Mouse (Mus musculus): ENCODE measurements around the gene Amt. TPM values are rescaled to one million over a fixed set of nuclear protein-coding genes. Genes with fewer than 3 reads are reported as not detected.
A peak's percentile ranks its signal among the peaks of the same experiment; 100 is the strongest.

Amt gene
- polyA plus RNA-seq (2012; ENCODE audit: insufficient read depth, insufficient read length, low replicate concordance, missing spikeins): not detected in 2 replicates

- 29% methylated on average over 18 of the region's 18 CpGs for WGBS
- H3K4me3 ChIP-seq (ENCODE audit: insufficient read depth, low read depth, low read length): peak within 1 kb of the TSS; percentile 30
- TF ChIP-seq CTCF (IDR thresholded peaks at IDR 0.05; ENCODE audit: insufficient read depth, low read depth, low read length): no peak
- TF ChIP-seq POLR2A (IDR thresholded peaks at IDR 0.05; ENCODE audit: insufficient read depth, low read depth, low read length): no peak
- H3K27ac ChIP-seq (ENCODE audit: insufficient read depth, low read depth, low read length): no peak within 1 kb of the TSS
- 0 out of 2 replicates have a peak, but pooled peaks cover 6% of the 10 kb centered on the region for H3K4me1 ChIP-seq (ENCODE audit: control insufficient read depth, insufficient read depth, low read length)
These were observed at the start of gene Amt for GRCm38 (mm10) chr9:108296453-108297355. Amt (plus strand) TSS chr9:108296853.

GRCm38 (mm10) chr9:108248957-108249356 lies 47.7 kb upstream of the Amt start:
- TF ChIP-seq CTCF (IDR thresholded peaks at IDR 0.05; ENCODE audit: insufficient read depth, low read depth, low read length): no peak
- no peak for TF ChIP-seq POLR2A (IDR thresholded peaks at IDR 0.05; ENCODE audit: insufficient read depth, low read depth, low read length)
- Histone ChIP-seq H3K27ac (ENCODE audit: insufficient read depth, low read depth, low read length) (no peak overlapping the region), H3K4me1 (ENCODE audit: control insufficient read depth, insufficient read depth, low read length) (peaks cover 5% of the 10 kb centered on the region; the same call in 1 of the 2 replicates), H3K4me3 (ENCODE audit: insufficient read depth, low read depth, low read length) (no peak overlapping the region)
- 55% methylated on average over 5 of the region's 5 CpGs for WGBS

GRCm38 (mm10) chr9:108251877-108252276 lies 44.8 kb upstream of the Amt start:
- Histone ChIP-seq H3K4me3 (ENCODE audit: insufficient read depth, low read depth, low read length) (no peak overlapping the region), H3K27ac (ENCODE audit: insufficient read depth, low read depth, low read length) (no peak overlapping the region), H3K4me1 (ENCODE audit: control insufficient read depth, insufficient read depth, low read length) (peaks cover 5% of the 10 kb centered on the region; the same call in 1 of the 2 replicates)
- 91% methylated on average over 6 of the region's 6 CpGs for WGBS
- TF ChIP-seq CTCF (IDR thresholded peaks at IDR 0.05; ENCODE audit: insufficient read depth, low read depth, low read length) (no peak), POLR2A (IDR thresholded peaks at IDR 0.05; ENCODE audit: insufficient read depth, low read depth, low read length) (no peak)

GRCm38 (mm10) chr9:108252766-108253165 lies 43.9 kb upstream of the Amt start:
- Histone ChIP-seq H3K4me3 (ENCODE audit: insufficient read depth, low read depth, low read length) (no peak overlapping the region), H3K27ac (ENCODE audit: insufficient read depth, low read depth, low read length) (no peak overlapping the region), H3K4me1 (ENCODE audit: control insufficient read depth, insufficient read depth, low read length) (peaks cover 5% of the 10 kb centered on the region; the same call in 1 of the 2 replicates)
- WGBS: 98% methylated on average over 7 of the region's 7 CpGs
- no peak for TF ChIP-seq POLR2A (IDR thresholded peaks at IDR 0.05; ENCODE audit: insufficient read depth, low read depth, low read length)
- no peak for TF ChIP-seq CTCF (IDR thresholded peaks at IDR 0.05; ENCODE audit: insufficient read depth, low read depth, low read length)

- WGBS: 65% methylated on average over 4 of the region's 4 CpGs
- H3K27ac ChIP-seq (ENCODE audit: insufficient read depth, low read depth, low read length): no peak overlapping the region
- no peak for TF ChIP-seq POLR2A (IDR thresholded peaks at IDR 0.05; ENCODE audit: insufficient read depth, low read depth, low read length)
- TF ChIP-seq CTCF (IDR thresholded peaks at IDR 0.05; ENCODE audit: insufficient read depth, low read depth, low read length): no peak
- H3K4me1 ChIP-seq (ENCODE audit: control insufficient read depth, insufficient read depth, low read length): peaks cover 8% of the 10 kb centered on the region; the same call in 1 of the 2 replicates
- H3K4me3 ChIP-seq (ENCODE audit: insufficient read depth, low read depth, low read length): no peak overlapping the region
These were observed 36.1 kb upstream of the Amt start for GRCm38 (mm10) chr9:108260526-108260925.

- Histone ChIP-seq H3K4me1 (ENCODE audit: control insufficient read depth, insufficient read depth, low read length) (peaks cover 8% of the 10 kb centered on the region; the same call in 1 of the 2 replicates), H3K4me3 (ENCODE audit: insufficient read depth, low read depth, low read length) (no peak overlapping the region), H3K27ac (ENCODE audit: insufficient read depth, low read depth, low read length) (no peak overlapping the region)
- TF ChIP-seq POLR2A (IDR thresholded peaks at IDR 0.05; ENCODE audit: insufficient read depth, low read depth, low read length) (no peak), CTCF (IDR thresholded peaks at IDR 0.05; ENCODE audit: insufficient read depth, low read depth, low read length) (no peak)
- WGBS: 75% methylated on average over 7 of the region's 7 CpGs
These were observed 34.8 kb upstream of the Amt start for GRCm38 (mm10) chr9:108261865-108262264.

GRCm38 (mm10) chr9:108262494-108263049 lies 34.1 kb upstream of the Amt start:
- peak overlapping the region; percentile 81 for H3K4me3 ChIP-seq (ENCODE audit: insufficient read depth, low read depth, low read length)
- TF ChIP-seq POLR2A (IDR thresholded peaks at IDR 0.05; ENCODE audit: insufficient read depth, low read depth, low read length) (no peak), CTCF (IDR thresholded peaks at IDR 0.05; ENCODE audit: insufficient read depth, low read depth, low read length) (no peak)
- H3K4me1 ChIP-seq (ENCODE audit: control insufficient read depth, insufficient read depth, low read length): peaks cover 8% of the 10 kb centered on the region; the same call in 1 of the 2 replicates
- 30% methylated on average over 11 of the region's 11 CpGs for WGBS
- H3K27ac ChIP-seq (ENCODE audit: insufficient read depth, low read depth, low read length): no peak overlapping the region; the same call in 1 of the 2 replicates

GRCm38 (mm10) chr9:108263131-108263681 lies 33.4 kb upstream of the Amt start:
- peak overlapping the region; percentile 47 for H3K27ac ChIP-seq (ENCODE audit: insufficient read depth, low read depth, low read length)
- H3K4me1 ChIP-seq (ENCODE audit: control insufficient read depth, insufficient read depth, low read length): peaks cover 8% of the 10 kb centered on the region; the same call in 1 of the 2 replicates
- under 1% methylated on average over 58 of the region's 62 CpGs for WGBS
- H3K4me3 ChIP-seq (ENCODE audit: insufficient read depth, low read depth, low read length): peak overlapping the region; percentile 81
- no peak for TF ChIP-seq CTCF (IDR thresholded peaks at IDR 0.05; ENCODE audit: insufficient read depth, low read depth, low read length)
